Mouse (Mus musculus) brown adipose tissue, adult 24 weeks (tissue): Measurements from ENCODE around the gene Magi2. TPM values are rescaled to one million over a fixed set of nuclear protein-coding genes. Genes with fewer than 3 reads are reported as not detected.
"Not testable (repeated sequence)": the region's sequence is repeated elsewhere in the genome, so short reads cannot be mapped to it uniquely, and the experiment has no call there.

Experiments used
- H3K27ac ChIP-seq: fragments of 200-500 bp; replicated peaks from 2 replicates; pipeline ENCODE4 v1.5.1; 2012; ENCODE audit warnings: low read depth, mild to moderate bottlenecking, low read length
- H3K4me1 ChIP-seq: fragments of 200-500 bp; 2 replicates; pipeline ENCODE4 v1.6.1; 2012; ENCODE audit warnings: low read length, mixed read lengths; ENCODE audit not compliant: control insufficient read depth, insufficient read depth, insufficient read length
- H3K4me3 ChIP-seq: fragments of 200-500 bp; 2 replicates; pipeline ENCODE4 v1.5.1; 2012; ENCODE audit warnings: low read depth, mild to moderate bottlenecking, low read length, moderate library complexity; ENCODE audit not compliant: insufficient read depth
- polyA plus RNA-seq: library from polyadenylated mRNA; stranded (reverse); fragments of >200 nt; gene quantifications from 2 replicates; pipeline ENCODE4 v1.2.4, GENCODE M21; 2012; ENCODE audit not compliant: missing spikeins, insufficient read depth, insufficient read length

The Magi2 gene
- polyA plus RNA-seq, 1 experiment, result 1.2 TPM

GRCm38 (mm10) chr5:19546424-19546823 is 319.6 kb downstream of the Magi2 start:
- Histone ChIP-seq H3K4me3 (no peak overlapping the region), H3K4me1 (no peaks in the 10 kb centered on the region), H3K27ac (no peak overlapping the region)

- no peak overlapping the region for H3K4me3 ChIP-seq
- H3K27ac ChIP-seq, result no peak overlapping the region
Observed at GRCm38 (mm10) chr5:19546900-19547299, 320.1 kb downstream of the Magi2 start.

GRCm38 (mm10) chr5:19553510-19553909 is 326.7 kb downstream of the Magi2 start:
- no peaks in the 10 kb centered on the region for H3K4me1 ChIP-seq
- H3K27ac ChIP-seq, result no peak overlapping the region
- no peak overlapping the region for H3K4me3 ChIP-seq

More at GRCm38 (mm10) chr5:19546900-19547299, 320.1 kb downstream of the Magi2 start:
- H3K4me1 ChIP-seq, result no peaks in the 10 kb centered on the region

GRCm38 (mm10) chr5:19565636-19566035 is 338.8 kb downstream of the Magi2 start:
- H3K4me1 ChIP-seq, result no peaks in the 10 kb centered on the region
- no peak overlapping the region for H3K4me3 ChIP-seq
- H3K27ac ChIP-seq, result no peak overlapping the region

- H3K27ac ChIP-seq, H3K4me3 ChIP-seq: not testable (repeated sequence)
Observed at GRCm38 (mm10) chr5:19566136-19566535, 339.3 kb downstream of the Magi2 start.

GRCm38 (mm10) chr5:19607700-19608099 is 380.9 kb downstream of the Magi2 start:
- Histone ChIP-seq H3K4me3 (no peak overlapping the region), H3K4me1 (no peaks in the 10 kb centered on the region), H3K27ac (no peak overlapping the region)

More at GRCm38 (mm10) chr5:19566136-19566535, 339.3 kb downstream of the Magi2 start:
- H3K4me1 ChIP-seq, result not testable (repeated sequence)

GRCm38 (mm10) chr5:19611788-19612187 is 385.0 kb downstream of the Magi2 start:
- H3K4me3 ChIP-seq, result no peak overlapping the region
- no peaks in the 10 kb centered on the region for H3K4me1 ChIP-seq
- H3K27ac ChIP-seq, result no peak overlapping the region

- H3K27ac ChIP-seq, result no peak overlapping the region
- no peaks in the 10 kb centered on the region for H3K4me1 ChIP-seq
- H3K4me3 ChIP-seq, result no peak overlapping the region
Observed at GRCm38 (mm10) chr5:19621678-19622077, 394.8 kb downstream of the Magi2 start.

GRCm38 (mm10) chr5:19633976-19634375 is 407.1 kb downstream of the Magi2 start:
- Histone ChIP-seq H3K4me3 (no peak overlapping the region), H3K4me1 (no peaks in the 10 kb centered on the region), H3K27ac (no peak overlapping the region)

- Histone ChIP-seq H3K4me1 (no peaks in the 10 kb centered on the region), H3K4me3 (no peak overlapping the region), H3K27ac (no peak overlapping the region)
Observed at GRCm38 (mm10) chr5:19637789-19638188, 411.0 kb downstream of the Magi2 start.

GRCm38 (mm10) chr5:19655986-19656385 is 429.1 kb downstream of the Magi2 start:
- H3K4me3 ChIP-seq, result no peak overlapping the region
- H3K4me1 ChIP-seq, result no peaks in the 10 kb centered on the region
- H3K27ac ChIP-seq, result no peak overlapping the region

- Histone ChIP-seq H3K4me3 (no peak overlapping the region), H3K4me1 (no peaks in the 10 kb centered on the region), H3K27ac (no peak overlapping the region)
Observed at GRCm38 (mm10) chr5:19666416-19666815, 439.6 kb downstream of the Magi2 start.

- Histone ChIP-seq H3K4me3 (no peak overlapping the region), H3K27ac (no peak overlapping the region), H3K4me1 (no peaks in the 10 kb centered on the region)
Observed at GRCm38 (mm10) chr5:19717296-19717695, 490.5 kb downstream of the Magi2 start.

GRCm38 (mm10) chr5:19726277-19726676 is 499.4 kb downstream of the Magi2 start:
- no peak overlapping the region for H3K27ac ChIP-seq
- no peaks in the 10 kb centered on the region for H3K4me1 ChIP-seq
- H3K4me3 ChIP-seq, result no peak overlapping the region

- H3K27ac ChIP-seq, result no peak overlapping the region
- H3K4me3 ChIP-seq, result no peak overlapping the region
- H3K4me1 ChIP-seq, result no peaks in the 10 kb centered on the region
Observed at GRCm38 (mm10) chr5:19745376-19745775, 518.5 kb downstream of the Magi2 start.

- Histone ChIP-seq H3K27ac (no peak overlapping the region), H3K4me1 (no peaks in the 10 kb centered on the region), H3K4me3 (no peak overlapping the region)
Observed at GRCm38 (mm10) chr5:19745916-19746315, 519.1 kb downstream of the Magi2 start.
